Mouse (Mus musculus) v-Abl transformed pro-B cells (cell line): ENCODE measurements around the gene Adipor1.

ENCODE experiments used
- in situ Hi-C, 2 experiments: fragments of 400-800 bp; cut with MboI; formaldehyde crosslinking; loops; one replicate each; pipeline ENCODE4 v1.15.1; 2025; ENCODE audit not compliant: unreplicated experiment in 2 of 2

The Adipor1 gene

GRCm38 (mm10) chr1:134460294-134461284 is 45.4 kb downstream of the Adipor1 start:
- in situ Hi-C loops = no loop called here
